ENCODE assay signal across 1 mouse cellular context in the genomic region with DNA sequence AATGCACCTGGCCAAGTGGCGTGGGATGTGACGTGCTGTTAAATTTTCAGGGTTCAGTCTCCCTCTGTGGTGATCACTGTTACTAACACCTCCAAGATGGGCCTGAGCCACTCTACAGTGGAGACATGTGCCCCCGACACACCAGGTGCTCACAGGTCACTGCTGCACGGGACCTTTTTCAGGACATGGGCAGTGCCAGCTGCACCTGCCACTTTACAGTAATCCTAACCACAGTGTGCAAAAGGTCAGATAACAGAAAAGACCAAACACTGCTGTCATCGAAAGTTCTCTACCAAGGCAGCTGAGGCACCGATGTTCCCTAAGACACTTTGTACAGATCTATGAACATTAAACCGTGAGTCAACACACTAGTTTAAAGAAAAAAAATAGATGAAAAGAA.
A peak's percentile ranks its signal among the peaks of the same experiment; 100 is the strongest.
TF ChIP-seq lines count a peak whose summit lies in the region.

No protein-coding gene starts in this region.

TF ChIP-seq in MEL, 35 proteins besides CTCF, POLR2A, EP300 and RAD21:
- TF ChIP-seq ZNF384 (IDR thresholded peaks at IDR 0.05; ENCODE audit: low read depth, low read length), result 0 out of 2 replicates have a peak, but pooled peaks have one; percentile 47
- TF ChIP-seq ZC3H11A (IDR thresholded peaks at IDR 0.05; ENCODE audit: low read depth, low read length), result no peak
